Mouse (Mus musculus) lung, adult 2 months (tissue): ENCODE data around the gene Cep104.

ENCODE experiments used
- CTCF ChIP-seq: fragments of 200-500 bp; IDR thresholded peaks from 2 replicates; pipeline ENCODE4 v1.5.1; 2011; ENCODE audit warnings: mild to moderate bottlenecking, low read length, control low read depth; ENCODE audit not compliant: insufficient read depth
- POLR2A ChIP-seq: fragments of 200-500 bp; IDR thresholded peaks from 2 replicates; pipeline ENCODE4 v1.6.1; 2011; ENCODE audit warnings: low read depth, mild to moderate bottlenecking, control low read depth, low read length, borderline replicate concordance; ENCODE audit errors: extremely low read depth

- TF ChIP-seq CTCF (0 out of 2 replicates have a peak, but pooled peaks have one; percentile 17), POLR2A (no peak)
Measured at GRCm38 (mm10) chr4:154028646-154029045, 53.7 kb downstream of the Cep104 start.
